Mouse (Mus musculus): ENCODE measurements around the gene 1700049E17Rik1. TPM values are rescaled to one million over a fixed set of nuclear protein-coding genes. Genes with fewer than 3 reads are reported as not detected.
"Not testable (repeated sequence)": the region's sequence is repeated elsewhere in the genome, so short reads cannot be mapped to it uniquely, and the experiment has no call there.

1700049E17Rik1 gene
- polyA plus RNA-seq (2016; fragmentation: Nextera tagmentation; extraction: Ambion mirVana): not detected in 2 replicates

DNA sequence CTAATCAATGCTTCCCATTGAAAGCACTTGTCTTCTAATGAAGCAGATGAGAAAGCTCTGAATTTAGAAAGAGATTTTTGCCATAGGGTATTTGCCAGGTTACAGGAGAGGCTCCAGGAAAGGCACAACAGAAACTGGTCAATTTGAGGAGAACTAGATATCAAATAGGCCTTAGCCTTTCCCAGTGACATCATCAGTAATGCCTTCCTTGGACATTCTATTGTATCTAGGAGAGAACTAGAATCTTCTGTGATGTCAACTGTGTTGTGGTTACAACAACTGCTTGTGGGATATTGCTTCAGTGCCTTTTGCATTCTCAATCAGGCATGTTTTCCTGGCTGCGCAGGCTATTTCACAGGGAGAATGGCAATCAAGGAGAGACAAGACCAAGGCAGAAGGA lies at the start of gene 1700049E17Rik1:
TSS of gene 1700049E17Rik1 (plus strand) at position 301 of the 400 bp plus-strand sequence.
- H3K4me1 ChIP-seq; H3K4me3 ChIP-seq; H3K27me3 ChIP-seq (ENCODE audit: insufficient read depth, poor library complexity, severe bottlenecking); H3K36me3 ChIP-seq; H3K9me3 ChIP-seq; H3K27ac ChIP-seq; DNase-seq (ENCODE audit: low spot score): not testable (repeated sequence)
- whole genome bisulfite sequencing: no CpG with 5 or more reads among the region's 1 CpGs

DNA sequence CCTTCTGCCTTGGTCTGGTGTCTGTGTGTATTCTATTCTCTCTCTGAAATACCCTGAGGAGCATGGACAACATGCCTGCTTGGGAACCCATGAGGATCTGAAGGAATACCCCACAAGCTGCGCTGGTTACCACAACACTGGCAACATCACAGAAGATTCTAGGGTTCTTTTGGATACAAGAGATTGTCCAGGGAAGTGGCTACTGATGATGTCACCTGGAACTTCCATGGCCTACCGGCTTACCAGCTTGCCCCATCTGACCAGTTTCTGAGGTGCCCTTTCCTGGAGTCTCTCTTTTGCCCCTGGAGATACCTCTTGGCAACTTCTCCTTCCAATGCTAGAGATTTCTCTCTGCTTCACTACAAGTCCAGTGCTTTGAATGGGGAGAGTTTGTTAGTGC lies 17.6 kb upstream of the 1700049E17Rik1 start, which contains the start of gene Gm7980:
TSS of gene Gm7980 (minus strand) at position 101 of the 400 bp plus-strand sequence.
- not testable (repeated sequence) for DNase-seq (ENCODE audit: low spot score); H3K36me3 ChIP-seq; H3K27me3 ChIP-seq (ENCODE audit: insufficient read depth, poor library complexity, severe bottlenecking); H3K4me3 ChIP-seq; H3K9me3 ChIP-seq; H3K27ac ChIP-seq; H3K4me1 ChIP-seq
- WGBS: no CpG with 5 or more reads among the region's 2 CpGs

DNA sequence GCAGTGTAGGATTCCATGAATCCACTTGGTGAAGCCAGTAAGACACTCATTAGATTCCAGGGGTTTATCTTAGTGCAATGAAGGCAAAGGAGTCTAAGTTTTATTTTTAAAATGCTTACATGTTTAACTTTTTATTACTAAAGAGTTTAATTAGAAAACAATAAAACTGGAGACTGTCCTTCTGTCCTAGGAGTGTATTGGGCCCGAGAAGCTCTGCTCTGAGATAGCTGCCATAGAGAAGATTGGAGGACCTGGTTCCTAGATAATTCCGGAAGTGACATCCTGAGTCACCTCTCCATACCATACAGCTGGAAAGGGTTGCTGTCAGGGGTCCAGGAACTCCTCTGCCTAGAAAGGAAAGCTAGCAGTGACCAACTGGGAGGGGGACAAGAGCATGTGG lies 18.9 kb downstream of the 1700049E17Rik1 start, which contains the start of gene 1700024B05Rik:
TSS of gene 1700024B05Rik (plus strand) at position 301 of the 400 bp plus-strand sequence.
- H3K36me3 ChIP-seq; DNase-seq (ENCODE audit: low spot score); H3K4me1 ChIP-seq; H3K27me3 ChIP-seq (ENCODE audit: insufficient read depth, poor library complexity, severe bottlenecking); H3K9me3 ChIP-seq; H3K4me3 ChIP-seq; H3K27ac ChIP-seq: not testable (repeated sequence)
- 66% methylated on average over 2 of the region's 2 CpGs for WGBS

DNA sequence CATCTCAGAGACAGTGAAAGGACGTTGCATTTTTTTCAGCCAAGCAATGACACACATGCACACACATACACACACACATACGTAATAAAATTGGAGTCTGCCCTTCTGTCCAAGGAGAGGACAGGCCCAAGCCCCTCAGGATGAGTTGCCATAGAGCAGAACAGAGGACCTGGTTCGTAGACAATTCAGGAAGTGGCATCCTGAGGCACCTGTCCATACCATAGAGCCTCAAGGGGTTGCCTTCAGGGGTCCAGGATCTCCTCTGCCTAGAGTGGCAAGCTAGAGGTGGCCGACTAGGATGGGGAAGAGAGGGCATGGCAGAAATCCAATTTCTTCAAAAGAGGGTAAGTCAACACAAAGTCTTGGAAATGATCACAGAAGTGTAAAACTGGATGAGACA lies 39.3 kb downstream of the 1700049E17Rik1 start:
- H3K9me3 ChIP-seq; H3K4me1 ChIP-seq; H3K27me3 ChIP-seq (ENCODE audit: insufficient read depth, poor library complexity, severe bottlenecking); H3K4me3 ChIP-seq; H3K36me3 ChIP-seq; H3K27ac ChIP-seq; DNase-seq (ENCODE audit: low spot score): not testable (repeated sequence)
- whole genome bisulfite sequencing: 63% methylated on average over 4 of the region's 4 CpGs

DNA sequence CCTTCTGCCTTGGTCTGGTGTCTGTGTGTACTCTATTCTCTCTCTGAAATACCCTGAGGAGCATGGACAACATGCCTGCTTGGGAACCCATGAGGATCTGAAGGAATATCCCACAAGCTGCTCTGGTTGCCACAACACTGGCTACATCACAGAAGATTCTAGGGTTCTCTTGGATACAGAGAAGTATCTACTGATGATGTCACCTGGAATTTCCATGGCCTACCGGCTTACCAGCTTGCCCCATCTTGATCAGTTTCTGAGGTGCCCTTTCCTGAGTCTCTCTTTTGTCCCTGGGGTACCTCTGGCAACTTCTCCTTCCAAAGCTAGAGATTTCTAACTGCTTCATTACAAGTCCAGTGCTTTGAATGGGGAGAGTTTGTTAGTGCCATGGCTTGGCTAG lies 43.1 kb downstream of the 1700049E17Rik1 start, which contains the start of gene Gm6401:
TSS of gene Gm6401 (minus strand) at position 101 of the 400 bp plus-strand sequence.
- H3K4me3 ChIP-seq; H3K27me3 ChIP-seq (ENCODE audit: insufficient read depth, poor library complexity, severe bottlenecking); H3K27ac ChIP-seq; DNase-seq (ENCODE audit: low spot score); H3K36me3 ChIP-seq; H3K9me3 ChIP-seq; H3K4me1 ChIP-seq: not testable (repeated sequence)
- WGBS: 74% methylated on average over 1 of the region's 1 CpGs

DNA sequence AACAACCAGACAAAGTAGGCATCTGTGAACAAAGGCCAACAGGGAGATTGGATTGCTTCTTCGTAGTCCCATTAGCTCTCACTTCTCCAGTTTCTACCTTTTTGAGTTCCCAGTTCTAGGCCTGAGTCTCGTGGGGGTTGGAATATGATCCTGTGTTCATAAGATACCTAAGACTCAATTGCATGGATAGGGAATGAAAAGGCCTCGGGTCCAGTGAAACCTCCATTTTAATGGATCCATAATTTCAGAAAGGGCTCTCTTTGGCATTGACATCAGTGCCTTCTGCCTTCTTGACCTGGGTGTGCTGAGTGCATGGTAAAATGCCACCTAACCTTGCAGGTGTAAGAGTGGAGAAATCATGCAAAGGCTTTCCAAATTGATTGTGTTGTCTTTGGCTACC lies 43.8 kb downstream of the 1700049E17Rik1 start:
- DNase-seq (ENCODE audit: low spot score); H3K4me1 ChIP-seq; H3K4me3 ChIP-seq; H3K9me3 ChIP-seq; H3K27me3 ChIP-seq (ENCODE audit: insufficient read depth, poor library complexity, severe bottlenecking); H3K27ac ChIP-seq; H3K36me3 ChIP-seq: not testable (repeated sequence)
- 55% methylated on average over 3 of the region's 3 CpGs for WGBS

Other genes starting within 250 kb of the 1700049E17Rik1 start
- gene Gm8068, start 223.1 kb upstream of the 1700049E17Rik1 start, polyA plus RNA-seq (2016; fragmentation: Nextera tagmentation; extraction: Ambion mirVana): not detected in 2 replicates
- not detected in 2 replicates for gene Gm7929, start 174.3 kb upstream of the 1700049E17Rik1 start, polyA plus RNA-seq (2016; fragmentation: Nextera tagmentation; extraction: Ambion mirVana)
- not detected in 2 replicates for gene Gm47189, start 152.5 kb upstream of the 1700049E17Rik1 start, polyA plus RNA-seq (2016; fragmentation: Nextera tagmentation; extraction: Ambion mirVana)
- not detected in 2 replicates for gene Gm7980, start 17.7 kb upstream of the 1700049E17Rik1 start, polyA plus RNA-seq (2016; fragmentation: Nextera tagmentation; extraction: Ambion mirVana)
- not detected in 2 replicates for gene 1700024B05Rik, start 19.0 kb downstream of the 1700049E17Rik1 start, polyA plus RNA-seq (2016; fragmentation: Nextera tagmentation; extraction: Ambion mirVana)
- not detected in 2 replicates for gene Gm6401, start 43.0 kb downstream of the 1700049E17Rik1 start, polyA plus RNA-seq (2016; fragmentation: Nextera tagmentation; extraction: Ambion mirVana)
- gene Gm3543, start 58.4 kb downstream of the 1700049E17Rik1 start, polyA plus RNA-seq (2016; fragmentation: Nextera tagmentation; extraction: Ambion mirVana): not detected in 2 replicates
- not detected in 2 replicates for gene Gm7951, start 192.4 kb downstream of the 1700049E17Rik1 start, polyA plus RNA-seq (2016; fragmentation: Nextera tagmentation; extraction: Ambion mirVana)
- not detected in 2 replicates for gene Gm17027, start 237.7 kb downstream of the 1700049E17Rik1 start, polyA plus RNA-seq (2016; fragmentation: Nextera tagmentation; extraction: Ambion mirVana)